Mouse (Mus musculus) lung, postnatal 0 days (tissue): ENCODE data around the gene Tmf1. TPM values are rescaled to one million over a fixed set of nuclear protein-coding genes. Genes with fewer than 3 reads are reported as not detected.

Source experiments
- ATAC-seq: fragments of 200-750 bp; cut with Nextera tagmentation; 2 replicates; pipeline ENCODE4 v1.8.0; 2017; ENCODE audit warnings: moderate library complexity
- DNase-seq: peaks from one replicate; pipeline ENCODE4 v3.0.0-alpha.2; 2016; ENCODE audit warnings: low spot score
- H3K27ac ChIP-seq: fragments of 300-500 bp; sonication (generic); 2 replicates; pipeline ENCODE4 v1.5.1; 2014; ENCODE audit warnings: antibody characterized with exemption, mild to moderate bottlenecking, low read length, mixed read lengths
- H3K27me3 ChIP-seq: fragments of 300-500 bp; sonication (generic); replicated peaks from 2 replicates; pipeline ENCODE4 v1.6.1; 2014; ENCODE audit warnings: low read length, mixed read lengths; ENCODE audit not compliant: insufficient read depth
- H3K36me3 ChIP-seq: fragments of 300-500 bp; sonication (generic); 2 replicates; pipeline ENCODE4 v1.6.1; 2014; ENCODE audit warnings: low read length, mixed read lengths; ENCODE audit not compliant: insufficient read depth
- H3K4me1 ChIP-seq: fragments of 300-500 bp; sonication (generic); 2 replicates; pipeline ENCODE4 v1.6.1; 2014; ENCODE audit warnings: antibody characterized with exemption, low read depth, low read length, mixed read lengths; ENCODE audit not compliant: insufficient read depth
- H3K4me2 ChIP-seq: fragments of 300-500 bp; sonication (generic); replicated peaks from 2 replicates; pipeline ENCODE4 v1.6.1; 2014; ENCODE audit warnings: low read depth, mild to moderate bottlenecking, low read length, moderate library complexity, mixed read lengths
- H3K4me3 ChIP-seq: fragments of 300-500 bp; sonication (generic); 2 replicates; pipeline ENCODE4 v1.5.1; 2014; ENCODE audit warnings: low read depth, low read length
- H3K9ac ChIP-seq: fragments of 300-500 bp; sonication (generic); replicated peaks from 2 replicates; pipeline ENCODE4 v1.6.1; 2014; ENCODE audit warnings: low read depth, mild to moderate bottlenecking
- H3K9me3 ChIP-seq: fragments of 300-500 bp; sonication (generic); 2 replicates; pipeline ENCODE4 v1.6.1; 2016; ENCODE audit warnings: low read length, mixed read lengths
- CTCF ChIP-seq: IDR thresholded peaks from 2 replicates; pipeline ENCODE4 v1.5.1; 2016; ENCODE audit warnings: antibody characterized with exemption, mild to moderate bottlenecking
- EP300 ChIP-seq: IDR thresholded peaks from 2 replicates; pipeline ENCODE4 v1.6.1; 2016; ENCODE audit warnings: antibody characterized with exemption, mild to moderate bottlenecking, control low read depth
- WGBS: fragments of 180-500 bp; shearing (Covaris S2); extraction: QIAGEN DNeasy Blood & Tissue Kit; methylation state at CpG from one replicate; pipeline ENCODE4 v1.1.7; 2014; 5-methylcytosine and 5-hydroxymethylcytosine counted together
- polyA plus RNA-seq: library from polyadenylated mRNA; unstranded; fragments of >200 nt; fragmentation: Nextera tagmentation; extraction: Ambion mirVana; gene quantifications from 2 replicates; pipeline ENCODE4 v1.2.1, GENCODE M21; 2015

Tmf1 gene
- 51.0 and 53.9 TPM in 2 replicates for polyA plus RNA-seq

DNA sequence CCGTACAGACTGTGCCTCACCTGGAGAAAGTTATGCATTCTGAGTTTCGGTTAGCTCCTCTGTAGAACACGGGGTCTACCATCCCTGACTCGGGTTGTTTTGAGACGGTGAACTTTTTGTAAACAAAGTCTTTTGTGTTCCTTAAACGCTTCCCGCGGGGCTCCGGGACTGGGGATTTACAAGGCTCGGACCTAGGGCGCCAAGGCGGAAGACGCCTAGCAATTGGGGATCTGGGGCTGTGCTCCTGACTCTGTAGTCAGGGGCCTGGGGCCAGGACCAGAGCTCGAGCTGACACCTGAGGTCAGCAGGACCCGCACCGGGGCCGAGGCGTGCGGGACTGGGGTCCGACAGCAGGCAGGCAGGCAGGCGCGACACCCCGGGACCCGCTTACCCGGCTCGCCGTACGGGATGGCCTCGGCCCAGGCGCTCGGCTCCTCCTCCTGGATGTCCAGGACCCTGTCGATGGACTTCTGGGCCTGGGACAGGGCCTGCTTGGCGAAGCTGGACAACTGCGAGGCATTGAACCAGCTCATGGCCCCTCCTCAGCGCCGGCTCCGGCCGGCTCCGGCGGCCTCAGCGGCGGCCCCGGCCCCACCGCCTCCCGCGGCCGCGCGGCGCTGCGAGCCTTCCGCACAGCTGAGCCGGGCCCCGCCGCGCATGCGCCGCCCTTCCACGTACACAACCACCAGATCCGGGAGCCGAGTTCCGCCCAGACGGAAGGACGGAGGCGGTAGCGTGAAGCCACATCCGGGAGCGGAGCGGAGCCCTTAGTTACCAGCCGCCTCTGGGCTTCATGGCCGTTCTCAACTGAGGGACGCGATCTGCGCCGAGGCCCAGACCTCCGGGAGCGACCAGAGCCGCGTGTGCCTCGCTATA lies at the start of gene Tmf1:
Tmf1 (minus strand) TSS at position 632 of the 876 bp plus-strand sequence.
- no peaks in the 10 kb centered on the region for H3K9me3 ChIP-seq
- H3K4me1 ChIP-seq, result peaks cover 7% of the 10 kb centered on the region; the same call in 1 of the 2 replicates
- DNase-seq, result peak; percentile 98
- peak; percentile 99 for ATAC-seq
- 0 out of 2 replicates have a peak, but pooled peaks cover 4% of the 10 kb centered on the region for H3K36me3 ChIP-seq
- H3K4me3 ChIP-seq, result peak within 1 kb of the TSS; percentile 92
- peak within 1 kb of the TSS; percentile 60 for H3K4me2 ChIP-seq
- TF ChIP-seq CTCF (no peak), EP300 (no peak)
- peak within 1 kb of the TSS; percentile 98 for H3K27ac ChIP-seq
- WGBS, result under 1% methylated on average over 79 of the region's 80 CpGs
- H3K9ac ChIP-seq, result peak within 1 kb of the TSS; percentile 96
- H3K27me3 ChIP-seq, result no peaks in the 10 kb centered on the region

DNA sequence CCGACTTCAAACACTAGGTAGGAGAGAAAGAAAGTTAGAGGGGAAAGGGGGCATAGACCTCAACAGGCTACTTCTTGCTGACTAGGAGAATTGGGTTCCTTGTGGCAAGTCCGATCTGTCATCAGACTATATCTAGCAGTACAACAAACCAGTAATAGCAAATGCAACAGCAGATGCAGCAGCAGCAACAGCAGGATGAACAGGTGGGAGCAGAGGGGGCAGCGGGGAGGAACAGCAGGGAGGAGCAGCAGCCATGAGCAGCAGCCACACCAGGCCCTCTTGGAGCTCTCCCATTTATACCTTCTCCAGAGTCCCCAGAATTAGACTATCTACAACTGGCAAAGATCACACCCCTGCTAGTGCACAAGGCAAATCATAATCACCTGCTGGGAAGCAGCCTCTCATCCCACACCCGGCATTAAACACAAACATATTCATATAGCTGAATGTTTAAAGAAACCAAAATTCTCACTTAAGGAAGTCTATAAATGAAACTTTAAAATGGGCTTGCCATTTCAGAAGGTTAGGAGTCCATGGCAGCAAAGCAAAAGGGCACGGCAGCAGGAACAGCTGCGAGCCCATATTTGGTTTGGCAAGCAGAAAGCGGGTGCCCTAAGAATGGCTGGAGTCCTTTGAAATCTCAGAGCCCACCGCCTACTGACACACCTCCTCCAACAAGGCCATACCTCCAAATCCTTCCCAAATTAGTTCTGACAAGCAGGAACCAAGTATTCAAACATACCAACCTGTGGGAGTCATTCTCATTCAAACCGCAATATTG lies 48.3 kb upstream of the Tmf1 start:
- Histone ChIP-seq H3K27ac (no peak overlapping the region), H3K4me2 (no peak overlapping the region), H3K9me3 (no peaks in the 10 kb centered on the region), H3K36me3 (peaks cover 19% of the 10 kb centered on the region), H3K27me3 (no peaks in the 10 kb centered on the region), H3K4me3 (no peak overlapping the region), H3K4me1 (no peaks in the 10 kb centered on the region), H3K9ac (no peak overlapping the region)
- DNase-seq, result no peak
- TF ChIP-seq EP300 (no peak), CTCF (no peak)
- ATAC-seq, result no peak
- WGBS, result 96% methylated on average over 9 of the region's 9 CpGs

DNA sequence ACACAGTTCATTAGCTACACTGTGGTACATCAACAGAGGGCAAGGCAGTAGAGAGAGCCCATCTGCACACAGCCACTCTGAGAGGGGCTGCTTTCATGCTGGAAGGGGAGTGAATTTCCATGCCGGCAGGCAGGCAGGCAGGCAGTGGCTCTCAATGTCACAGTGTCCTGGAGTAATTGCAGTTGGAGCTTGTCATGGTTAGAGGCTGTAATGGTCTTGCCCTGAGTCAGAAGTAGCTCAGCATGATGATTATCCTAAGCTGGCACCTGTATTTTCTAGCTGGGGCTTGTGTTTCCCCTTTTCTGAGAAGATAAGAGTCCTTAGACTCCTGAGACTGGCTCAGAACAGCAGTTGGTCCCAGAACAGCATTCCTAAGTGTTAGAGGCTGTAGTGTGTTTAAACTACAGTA lies 47.2 kb upstream of the Tmf1 start:
- Histone ChIP-seq H3K4me1 (0 out of 2 replicates have a peak, but pooled peaks cover 3% of the 10 kb centered on the region), H3K9me3 (no peaks in the 10 kb centered on the region), H3K27ac (no peak overlapping the region), H3K4me3 (no peak overlapping the region), H3K27me3 (no peaks in the 10 kb centered on the region), H3K4me2 (no peak overlapping the region), H3K36me3 (peaks cover 16% of the 10 kb centered on the region; the same call in 1 of the 2 replicates), H3K9ac (no peak overlapping the region)
- TF ChIP-seq CTCF, result no peak
- TF ChIP-seq EP300, result no peak
- ATAC-seq (peak; percentile 55; the same call in 1 of the 2 replicates), DNase-seq (no peak)
- WGBS, result 46% methylated on average over 1 of the region's 1 CpGs

DNA sequence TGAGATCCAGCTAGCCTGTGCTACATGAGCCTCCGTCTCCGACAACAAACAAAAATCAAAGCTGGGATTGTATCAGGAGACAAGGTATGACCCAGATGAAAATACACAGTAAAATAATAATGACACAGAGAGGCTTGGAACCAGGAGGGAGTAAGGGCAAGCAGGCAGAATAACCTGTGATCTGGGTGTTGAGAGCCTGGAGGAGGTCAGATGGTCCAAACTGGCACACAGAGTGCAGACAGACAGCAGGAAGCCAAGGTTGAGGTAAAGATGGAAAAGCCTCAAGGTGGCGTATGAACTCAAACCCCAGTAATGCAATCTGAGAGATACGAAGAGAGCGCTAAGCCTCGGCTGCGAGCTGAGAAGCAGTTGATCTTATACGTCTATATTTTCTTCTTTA lies 45.6 kb upstream of the Tmf1 start:
- no peak for ATAC-seq
- peaks cover 1% of the 10 kb centered on the region; the same call in 1 of the 2 replicates for H3K36me3 ChIP-seq
- TF ChIP-seq CTCF (no peak), EP300 (no peak)
- H3K27ac ChIP-seq, result no peak overlapping the region
- no peaks in the 10 kb centered on the region for H3K9me3 ChIP-seq
- H3K9ac ChIP-seq, result no peak overlapping the region
- no peak for DNase-seq
- H3K4me1 ChIP-seq, result 0 out of 2 replicates have a peak, but pooled peaks cover 4% of the 10 kb centered on the region
- 90% methylated on average over 8 of the region's 8 CpGs for WGBS
- H3K4me3 ChIP-seq, result no peak overlapping the region
- H3K27me3 ChIP-seq, result no peaks in the 10 kb centered on the region
- no peak overlapping the region for H3K4me2 ChIP-seq

DNA sequence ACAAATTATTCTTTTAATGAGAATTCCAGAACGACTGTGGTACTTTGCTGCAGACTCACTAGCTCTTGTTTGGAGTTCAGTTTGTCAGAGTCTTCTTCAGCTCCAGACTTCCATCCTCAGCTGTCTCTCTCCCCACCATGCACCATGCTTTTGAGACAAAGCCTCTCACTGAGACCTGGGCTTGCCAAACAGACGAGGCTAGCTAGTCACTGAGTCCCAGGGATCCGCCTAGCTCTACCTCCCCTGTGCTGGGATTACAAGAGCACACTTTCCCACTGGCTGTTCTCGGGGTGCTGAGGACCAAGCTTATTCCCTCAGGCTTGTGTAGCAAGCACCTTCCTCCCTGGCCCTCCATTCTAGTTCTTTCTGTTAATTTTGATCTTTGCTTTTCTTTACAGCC lies 44.6 kb upstream of the Tmf1 start:
- no peaks in the 10 kb centered on the region for H3K27me3 ChIP-seq
- no peak overlapping the region for H3K4me3 ChIP-seq
- H3K4me1 ChIP-seq, result 0 out of 2 replicates have a peak, but pooled peaks cover 4% of the 10 kb centered on the region
- no peaks in the 10 kb centered on the region for H3K9me3 ChIP-seq
- DNase-seq, result no peak
- no peak for TF ChIP-seq CTCF
- TF ChIP-seq EP300, result no peak
- WGBS, result 83% methylated on average over 4 of the region's 4 CpGs
- no peaks in the 10 kb centered on the region for H3K36me3 ChIP-seq
- no peak overlapping the region for H3K27ac ChIP-seq
- no peak overlapping the region for H3K9ac ChIP-seq
- H3K4me2 ChIP-seq, result no peak overlapping the region
- ATAC-seq, result no peak

DNA sequence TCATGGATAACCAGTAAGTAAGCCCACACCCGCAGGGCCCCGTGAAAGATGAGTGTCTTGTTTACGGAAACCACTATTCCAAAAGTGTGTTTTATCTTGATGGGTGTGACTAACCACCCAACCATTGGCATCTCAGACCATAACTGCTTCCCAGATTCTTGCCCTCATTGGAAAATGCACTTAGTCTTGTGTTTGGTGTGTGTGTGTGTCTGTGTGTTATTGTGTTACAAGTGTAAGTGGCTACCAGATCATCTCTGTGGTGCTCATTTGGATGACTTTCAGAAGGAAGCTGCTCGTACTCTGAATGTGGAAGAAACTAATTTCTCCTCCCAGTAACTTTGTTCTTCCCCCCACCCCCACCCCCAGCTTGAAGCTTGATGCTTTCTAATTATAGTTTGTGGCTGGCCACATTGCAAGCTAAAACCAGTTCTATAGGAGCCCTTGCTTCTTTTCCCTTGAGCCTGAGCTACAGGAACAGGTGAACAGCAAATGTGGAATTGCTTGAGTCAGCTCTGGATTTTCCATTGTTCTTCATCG lies 44.1 kb upstream of the Tmf1 start:
- WGBS, result 41% methylated on average over 5 of the region's 5 CpGs
- Histone ChIP-seq H3K27me3 (no peaks in the 10 kb centered on the region), H3K36me3 (no peaks in the 10 kb centered on the region), H3K9me3 (no peaks in the 10 kb centered on the region), H3K27ac (no peak overlapping the region), H3K4me3 (no peak overlapping the region), H3K9ac (no peak overlapping the region), H3K4me1 (0 out of 2 replicates have a peak, but pooled peaks cover 4% of the 10 kb centered on the region), H3K4me2 (no peak overlapping the region)
- ATAC-seq, result no peak
- DNase-seq, result no peak
- TF ChIP-seq EP300 (no peak), CTCF (no peak)
